Mouse (Mus musculus) ovary, adult 10 weeks (tissue): ENCODE data around the gene Lhfp. TPM values are rescaled to one million over a fixed set of nuclear protein-coding genes. Genes with fewer than 3 reads are reported as not detected.

Experiments used
- polyA plus RNA-seq: library from polyadenylated mRNA; stranded (reverse); fragments of 350-450 nt; fragmentation: Illumina TruSeq; extraction: RNeasy Lipid Tissue Mini Kit (QIAGEN cat#74804); gene quantifications from one replicate; pipeline ENCODE4 v1.2.3, GENCODE M21; 2014

The Lhfp gene
- 149 TPM for polyA plus RNA-seq

DNA sequence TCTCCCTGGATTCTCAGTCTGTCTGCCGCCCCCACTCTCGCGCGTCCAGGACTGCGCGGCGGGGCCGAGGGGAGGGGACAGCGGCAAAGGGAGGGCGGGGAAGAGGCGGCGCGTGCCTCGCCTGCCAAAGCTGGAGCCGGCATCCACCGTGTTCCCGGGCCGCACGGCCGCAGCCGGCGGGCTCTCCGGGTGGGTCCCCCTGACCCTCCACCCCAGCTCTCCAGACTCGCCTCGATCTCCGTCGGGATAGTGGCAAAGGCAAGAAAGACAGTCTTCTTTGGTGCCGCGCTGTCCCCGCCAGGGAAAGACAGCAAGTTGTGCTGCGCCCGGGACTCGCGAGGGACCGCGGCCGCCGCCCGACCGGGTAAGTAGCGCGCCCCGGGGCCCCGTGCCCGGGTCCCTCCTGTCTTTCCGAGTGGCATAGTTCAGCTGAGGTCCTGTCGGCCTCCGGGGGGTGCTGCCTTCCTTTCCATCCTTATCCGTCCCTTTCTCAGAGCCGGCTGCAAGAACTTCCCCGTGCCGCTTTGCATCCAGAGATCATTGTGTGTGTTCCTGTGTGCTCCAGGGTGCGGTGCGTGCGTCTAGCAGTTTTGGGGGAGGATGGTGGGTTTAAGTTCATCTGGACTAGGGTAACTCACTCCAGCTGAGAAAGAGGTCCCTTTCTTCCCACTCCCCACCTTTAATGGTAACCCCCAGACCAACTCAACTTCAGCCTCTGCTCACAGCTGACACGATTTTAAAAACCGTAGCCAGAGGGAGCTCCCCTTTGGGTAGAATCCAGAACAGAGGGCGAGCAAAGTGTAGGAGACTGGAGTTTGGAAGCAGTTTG, at the start of gene Lhfp:
Lhfp (plus strand) TSS at position 118 of the 829 bp plus-strand sequence.

DNA sequence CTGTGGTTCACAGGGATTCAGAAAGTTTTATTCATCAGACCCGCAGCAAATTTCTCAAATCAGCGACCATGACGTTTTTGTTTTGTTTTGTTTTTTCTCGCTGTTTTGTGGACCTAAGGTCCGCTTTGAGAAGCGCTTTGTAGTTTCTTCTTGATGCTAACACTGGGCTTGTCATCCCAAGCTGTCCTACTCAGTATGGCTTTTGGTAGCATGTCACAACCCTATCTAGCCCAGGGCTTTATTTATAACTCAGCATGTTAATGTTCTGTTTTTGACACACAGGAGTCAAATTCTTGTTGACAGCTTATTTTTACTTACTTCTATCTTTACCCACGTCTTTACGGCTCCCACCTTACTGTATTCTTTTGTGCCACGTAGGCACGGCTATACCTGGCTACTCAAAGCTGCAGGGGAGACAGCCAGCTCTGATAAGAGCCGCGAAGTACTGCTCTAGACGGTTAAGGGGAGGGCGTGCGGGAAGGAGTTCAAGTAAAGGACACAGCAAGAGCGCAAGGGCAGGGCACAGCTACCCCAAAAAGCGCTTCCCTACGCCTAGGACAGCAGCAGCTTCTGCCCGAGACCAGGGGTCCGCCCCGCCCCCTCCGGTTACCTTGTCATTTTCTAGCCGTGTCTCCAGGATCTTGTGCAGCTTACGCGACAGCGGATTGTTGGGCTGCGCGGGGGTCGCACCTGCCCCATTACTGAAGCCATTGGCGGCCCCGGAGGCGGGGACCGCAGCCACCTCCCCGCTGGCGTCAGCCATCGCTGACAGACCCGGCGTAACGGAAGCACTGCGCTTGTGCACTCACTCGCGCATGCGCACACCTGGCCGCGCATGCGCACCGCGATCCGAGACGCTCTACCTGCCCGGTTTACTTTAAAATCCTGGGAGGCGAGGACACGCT, 24.6 kb upstream of the Lhfp start, which contains the start of gene Cog6:
Cog6 (minus strand) TSS at position 802 of the 905 bp plus-strand sequence.

Other genes with a start within 250 kb of the Lhfp start
- 46.7 TPM for gene Cog6, start 24.3 kb upstream of the Lhfp start, polyA plus RNA-seq